Mouse (Mus musculus) embryonic facial prominence, embryonic 15.5 days (tissue): ENCODE data around the gene Cit. TPM values are rescaled to one million over a fixed set of nuclear protein-coding genes. Genes with fewer than 3 reads are reported as not detected.

Experiments used
- ATAC-seq: fragments of 200-750 bp; cut with Nextera tagmentation; 2 replicates; pipeline ENCODE4 v1.8.0; 2017; ENCODE audit warnings: low read depth, moderate TSS enrichment; ENCODE audit not compliant: insufficient number of reproducible peaks, low FRiP score, low TSS enrichment
- H3K27ac ChIP-seq: fragments of 300-500 bp; sonication (generic); replicated peaks from 2 replicates; pipeline ENCODE4 v1.5.1; 2015; ENCODE audit warnings: mild to moderate bottlenecking, inconsistent platforms
- H3K27me3 ChIP-seq: fragments of 300-500 bp; sonication (generic); 2 replicates; pipeline ENCODE4 v1.6.1; 2015; ENCODE audit warnings: inconsistent platforms
- H3K36me3 ChIP-seq: fragments of 300-500 bp; sonication (generic); 2 replicates; pipeline ENCODE4 v1.6.1; 2015; ENCODE audit warnings: mild to moderate bottlenecking, inconsistent platforms
- H3K4me1 ChIP-seq: fragments of 300-500 bp; sonication (generic); 2 replicates; pipeline ENCODE4 v1.6.1; 2015; ENCODE audit warnings: inconsistent platforms
- H3K4me2 ChIP-seq: fragments of 300-500 bp; sonication (generic); replicated peaks from 2 replicates; pipeline ENCODE4 v1.6.1; 2015; ENCODE audit warnings: mild to moderate bottlenecking, inconsistent platforms
- H3K4me3 ChIP-seq: fragments of 300-500 bp; sonication (generic); replicated peaks from 2 replicates; pipeline ENCODE4 v1.5.1; 2015; ENCODE audit warnings: mild to moderate bottlenecking, inconsistent platforms
- H3K9ac ChIP-seq: fragments of 300-500 bp; sonication (generic); 2 replicates; pipeline ENCODE4 v1.6.1; 2015; ENCODE audit warnings: inconsistent platforms
- H3K9me3 ChIP-seq: fragments of 300-500 bp; sonication (generic); replicated peaks from 2 replicates; pipeline ENCODE4 v1.6.1; 2016; ENCODE audit warnings: inconsistent platforms
- WGBS: fragments of 180-500 bp; shearing (Covaris S2); methylation state at CpG from one replicate; pipeline ENCODE4 v1.1.7; 2015; 5-methylcytosine and 5-hydroxymethylcytosine counted together
- polyA plus RNA-seq: library from polyadenylated mRNA; unstranded; fragments of >200 nt; fragmentation: Nextera tagmentation; extraction: Ambion mirVana; gene quantifications from 2 replicates; pipeline ENCODE4 v1.2.1, GENCODE M21; 2015

Cit gene
- polyA plus RNA-seq, 1 experiment from 2014 or later, result 26.5 TPM

- H3K4me3 ChIP-seq, result no peak overlapping the region
- no peaks in the 10 kb centered on the region; the same call in 1 of the 2 replicates for H3K9me3 ChIP-seq
- no peak overlapping the region for H3K27ac ChIP-seq
- no peak overlapping the region for H3K4me2 ChIP-seq
- H3K4me1 ChIP-seq, result no peaks in the 10 kb centered on the region
- WGBS, result 87% methylated on average over 9 of the region's 9 CpGs
- H3K9ac ChIP-seq, result no peak overlapping the region
- ATAC-seq, result no peak
- no peaks in the 10 kb centered on the region for H3K27me3 ChIP-seq
- 0 out of 2 replicates have a peak, but pooled peaks cover 8% of the 10 kb centered on the region for H3K36me3 ChIP-seq
These were observed 116.7 kb downstream of the Cit start for GRCm38 (mm10) chr5:115961809-115962208.

GRCm38 (mm10) chr5:115971236-115971635 lies 126.2 kb downstream of the Cit start:
- Histone ChIP-seq H3K9ac (no peak overlapping the region), H3K4me2 (no peak overlapping the region), H3K36me3 (peaks cover 11% of the 10 kb centered on the region; the same call in 1 of the 2 replicates), H3K9me3 (no peaks in the 10 kb centered on the region), H3K27ac (no peak overlapping the region), H3K27me3 (no peaks in the 10 kb centered on the region), H3K4me3 (no peak overlapping the region), H3K4me1 (no peaks in the 10 kb centered on the region)
- 85% methylated on average over 15 of the region's 15 CpGs for WGBS
- ATAC-seq, result no peak

- ATAC-seq, result no peak
- H3K4me3 ChIP-seq, result no peak overlapping the region
- no peak overlapping the region for H3K4me2 ChIP-seq
- no peak overlapping the region for H3K27ac ChIP-seq
- no peaks in the 10 kb centered on the region for H3K27me3 ChIP-seq
- peaks cover 11% of the 10 kb centered on the region; the same call in 1 of the 2 replicates for H3K36me3 ChIP-seq
- H3K9ac ChIP-seq, result no peak overlapping the region
- no peaks in the 10 kb centered on the region for H3K9me3 ChIP-seq
- WGBS, result 85% methylated on average over 10 of the region's 10 CpGs
- no peaks in the 10 kb centered on the region; the same call in 1 of the 2 replicates for H3K4me1 ChIP-seq
These were observed 130.6 kb downstream of the Cit start for GRCm38 (mm10) chr5:115975672-115976071.

- no peak overlapping the region for H3K27ac ChIP-seq
- H3K9ac ChIP-seq, result no peak overlapping the region
- no peaks in the 10 kb centered on the region; the same call in 1 of the 2 replicates for H3K4me1 ChIP-seq
- no peaks in the 10 kb centered on the region for H3K27me3 ChIP-seq
- H3K9me3 ChIP-seq, result no peaks in the 10 kb centered on the region
- H3K4me3 ChIP-seq, result no peak overlapping the region
- H3K36me3 ChIP-seq, result peaks cover 11% of the 10 kb centered on the region; the same call in 1 of the 2 replicates
- no peak overlapping the region for H3K4me2 ChIP-seq
- WGBS, result 95% methylated on average over 5 of the region's 5 CpGs
- no peak for ATAC-seq
These were observed 131.4 kb downstream of the Cit start for GRCm38 (mm10) chr5:115976446-115976845.

- Histone ChIP-seq H3K9ac (no peak overlapping the region), H3K4me3 (no peak overlapping the region), H3K27ac (peak overlapping the region; percentile 51; the same call in 1 of the 2 replicates), H3K4me1 (no peaks in the 10 kb centered on the region; the same call in 1 of the 2 replicates), H3K9me3 (no peaks in the 10 kb centered on the region), H3K27me3 (no peaks in the 10 kb centered on the region), H3K4me2 (no peak overlapping the region), H3K36me3 (peaks cover 11% of the 10 kb centered on the region; the same call in 1 of the 2 replicates)
- no peak for ATAC-seq
- WGBS, result 34% methylated on average over 10 of the region's 10 CpGs
These were observed 132.2 kb downstream of the Cit start for GRCm38 (mm10) chr5:115977266-115977665.

GRCm38 (mm10) chr5:115977757-115978156 lies 132.7 kb downstream of the Cit start:
- no peak overlapping the region for H3K4me2 ChIP-seq
- no peak overlapping the region for H3K9ac ChIP-seq
- 62% methylated on average over 10 of the region's 10 CpGs for WGBS
- H3K4me3 ChIP-seq, result no peak overlapping the region
- peak overlapping the region; percentile 51; the same call in 1 of the 2 replicates for H3K27ac ChIP-seq
- no peaks in the 10 kb centered on the region for H3K9me3 ChIP-seq
- peaks cover 11% of the 10 kb centered on the region; the same call in 1 of the 2 replicates for H3K36me3 ChIP-seq
- no peaks in the 10 kb centered on the region for H3K27me3 ChIP-seq
- ATAC-seq, result 0 out of 2 replicates have a peak, but pooled peaks have one; percentile 10
- no peaks in the 10 kb centered on the region; the same call in 1 of the 2 replicates for H3K4me1 ChIP-seq

- peaks cover 11% of the 10 kb centered on the region; the same call in 1 of the 2 replicates for H3K36me3 ChIP-seq
- H3K4me2 ChIP-seq, result no peak overlapping the region
- no peaks in the 10 kb centered on the region for H3K9me3 ChIP-seq
- H3K27ac ChIP-seq, result no peak overlapping the region; the same call in 1 of the 2 replicates
- no peak overlapping the region for H3K4me3 ChIP-seq
- no peaks in the 10 kb centered on the region for H3K27me3 ChIP-seq
- H3K4me1 ChIP-seq, result no peaks in the 10 kb centered on the region; the same call in 1 of the 2 replicates
- no peak overlapping the region for H3K9ac ChIP-seq
- no peak for ATAC-seq
- WGBS, result 59% methylated on average over 5 of the region's 5 CpGs
These were observed 133.2 kb downstream of the Cit start for GRCm38 (mm10) chr5:115978255-115978654.

- 60% methylated on average over 16 of the region's 16 CpGs for WGBS
- no peak for ATAC-seq
- no peak overlapping the region for H3K9ac ChIP-seq
- no peaks in the 10 kb centered on the region; the same call in 1 of the 2 replicates for H3K4me1 ChIP-seq
- H3K27me3 ChIP-seq, result no peaks in the 10 kb centered on the region
- no peak overlapping the region for H3K4me2 ChIP-seq
- no peaks in the 10 kb centered on the region for H3K9me3 ChIP-seq
- 0 out of 2 replicates have a peak, but pooled peaks cover 6% of the 10 kb centered on the region for H3K36me3 ChIP-seq
- no peak overlapping the region for H3K4me3 ChIP-seq
- H3K27ac ChIP-seq, result no peak overlapping the region
These were observed 134.1 kb downstream of the Cit start for GRCm38 (mm10) chr5:115979134-115979696.

GRCm38 (mm10) chr5:115980537-115980936 lies 135.5 kb downstream of the Cit start:
- no peaks in the 10 kb centered on the region for H3K36me3 ChIP-seq
- H3K4me2 ChIP-seq, result no peak overlapping the region
- no peak overlapping the region for H3K27ac ChIP-seq
- no peaks in the 10 kb centered on the region for H3K9me3 ChIP-seq
- no peak overlapping the region for H3K9ac ChIP-seq
- 86% methylated on average over 9 of the region's 9 CpGs for WGBS
- no peaks in the 10 kb centered on the region for H3K27me3 ChIP-seq
- H3K4me1 ChIP-seq, result no peaks in the 10 kb centered on the region; the same call in 1 of the 2 replicates
- ATAC-seq, result no peak
- H3K4me3 ChIP-seq, result no peak overlapping the region

- Histone ChIP-seq H3K27me3 (no peaks in the 10 kb centered on the region), H3K4me2 (no peak overlapping the region), H3K9ac (no peak overlapping the region), H3K4me1 (no peaks in the 10 kb centered on the region), H3K4me3 (no peak overlapping the region), H3K9me3 (no peaks in the 10 kb centered on the region), H3K36me3 (peaks cover 3% of the 10 kb centered on the region; the same call in 1 of the 2 replicates), H3K27ac (no peak overlapping the region)
- WGBS, result 78% methylated on average over 7 of the region's 7 CpGs
- no peak for ATAC-seq
These were observed 137.7 kb downstream of the Cit start for GRCm38 (mm10) chr5:115982671-115983373.

- no peak overlapping the region for H3K27ac ChIP-seq
- no peaks in the 10 kb centered on the region for H3K9me3 ChIP-seq
- no peak overlapping the region for H3K9ac ChIP-seq
- no peak for ATAC-seq
- H3K4me3 ChIP-seq, result no peak overlapping the region
- peaks cover 18% of the 10 kb centered on the region for H3K36me3 ChIP-seq
- H3K27me3 ChIP-seq, result no peaks in the 10 kb centered on the region
- no peaks in the 10 kb centered on the region for H3K4me1 ChIP-seq
- H3K4me2 ChIP-seq, result no peak overlapping the region
- 87% methylated on average over 6 of the region's 6 CpGs for WGBS
These were observed 139.3 kb downstream of the Cit start for GRCm38 (mm10) chr5:115984392-115984791.
